Mouse (Mus musculus): Measurements from ENCODE around the gene Dennd6b. TPM values are rescaled to one million over a fixed set of nuclear protein-coding genes. Genes with fewer than 3 reads are reported as not detected.

Dennd6b gene
- total RNA-seq (2021) = 1 to 10 TPM; 8.4 to 9.1 TPM
- 24.0 and 27.7 TPM in 2 replicates for polyA plus RNA-seq (2012; rRNA removed)
- long read RNA-seq, full-length matches to known transcripts = 14 of 21 reads
- long read RNA-seq, partial matches to known transcripts = 0 of 21 reads
- long read RNA-seq, other reads (novel, unspliced or antisense) = 7 of 21 reads

DNA sequence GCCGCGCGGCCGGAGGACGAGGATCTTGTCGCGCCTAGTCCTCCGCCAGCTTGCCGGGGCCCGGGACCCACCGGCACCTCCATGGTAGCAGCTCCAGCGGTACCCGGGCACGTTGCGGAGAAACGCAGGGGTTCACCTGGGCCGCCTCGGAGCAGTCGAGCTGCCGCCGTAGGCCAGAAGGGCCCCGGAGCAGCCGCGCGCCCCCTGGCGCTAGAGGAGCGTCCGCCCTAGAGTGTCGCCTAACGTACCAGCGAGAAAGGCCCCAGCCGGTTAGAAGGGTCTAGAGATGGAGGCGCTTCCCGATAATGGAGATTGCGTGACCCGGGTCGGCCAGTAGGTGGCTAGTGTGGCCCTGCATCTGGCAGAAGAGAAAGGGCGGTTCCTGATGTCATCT, at the start of gene Dennd6b:
Gene Dennd6b, minus strand, starts transcription at position 184 of the 394 bp plus-strand sequence.
- intact Hi-C loops (cut with DNase I) = loop anchor here (1.0 to 2.0 kb wide), 4 partner anchors 15 to 68 kb away; partner anchors contain the start of genes Hdac10, Plxnb2 and Ppp6r2

DNA sequence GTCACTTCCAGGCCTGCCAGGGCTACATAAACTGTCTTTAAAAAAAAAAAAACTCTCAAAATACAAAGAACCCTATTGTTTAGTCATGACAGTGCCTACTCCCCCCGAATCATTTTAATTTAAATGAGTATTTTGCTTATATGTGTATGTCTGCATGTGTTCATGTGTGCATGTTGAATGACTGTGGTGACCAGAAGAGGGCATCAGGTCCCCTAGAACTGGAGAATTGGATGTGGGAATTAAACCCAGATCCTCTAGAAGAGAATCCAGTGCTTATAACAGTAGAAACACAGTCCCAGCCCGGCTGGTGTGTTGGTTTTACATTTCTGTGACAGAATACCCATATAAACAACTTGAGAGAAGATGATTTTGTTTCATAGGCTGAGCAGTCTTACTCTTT, 44.7 kb upstream of the Dennd6b start:
- H3K4me1 ChIP-seq (ENCODE audit: control insufficient read depth, insufficient read depth, low read length) = no peaks in the 10 kb centered on the region; the same call in 1 of the 2 replicates
- TF ChIP-seq CTCF (IDR thresholded peaks at IDR 0.05) = peak; percentile 51
- no peak for TF ChIP-seq POLR2A (IDR thresholded peaks at IDR 0.05; ENCODE audit: insufficient read depth, low read depth, low read length)
- intact Hi-C loops (cut with DNase I) = no loop called here
- H3K9ac ChIP-seq (ENCODE audit: low read depth, low read length) = no peak overlapping the region
- H3K27ac ChIP-seq = no peak overlapping the region
- H3K27me3 ChIP-seq (ENCODE audit: control insufficient read depth, insufficient read depth, low read length) = no peaks in the 10 kb centered on the region
- WGBS = 67% methylated on average over 2 of the region's 2 CpGs
- H3K4me3 ChIP-seq = no peak overlapping the region
- no peak for DNase-seq
- no peaks in the 10 kb centered on the region for H3K36me3 ChIP-seq (ENCODE audit: control insufficient read depth, insufficient read depth, low read length)
- no peaks in the 10 kb centered on the region for H3K79me2 ChIP-seq (replicated peaks; ENCODE audit: control insufficient read depth, insufficient read depth, low read length)

More for the DNA sequence above, at the start of gene Dennd6b:
- Histone ChIP-seq H3K9ac (ENCODE audit: low read depth, low read length) (peak within 1 kb of the TSS; percentile 98), H3K36me3 (ENCODE audit: control insufficient read depth, insufficient read depth, low read length) (no peaks in the 10 kb centered on the region), H3K27ac (peak within 1 kb of the TSS; percentile 100), H3K79me2 (replicated peaks; ENCODE audit: control insufficient read depth, insufficient read depth, low read length) (no peaks in the 10 kb centered on the region), H3K27me3 (ENCODE audit: control insufficient read depth, insufficient read depth, low read length) (no peaks in the 10 kb centered on the region), H3K4me1 (ENCODE audit: control insufficient read depth, insufficient read depth, low read length) (peaks cover 6% of the 10 kb centered on the region), H3K4me3 (peak within 1 kb of the TSS; percentile 84)
- under 1% methylated on average over 38 of the region's 38 CpGs for WGBS
- TF ChIP-seq POLR2A (IDR thresholded peaks at IDR 0.05; ENCODE audit: insufficient read depth, low read depth, low read length) = no peak; the same call in 1 of the 2 replicates
- TF ChIP-seq CTCF (IDR thresholded peaks at IDR 0.05) = peak; percentile 99
- TF ChIP-seq EP300 (IDR thresholded peaks at IDR 0.05; ENCODE audit: insufficient read depth, low read depth, low read length) = peak; percentile 76; the same call in 1 of the 2 replicates
- DNase-seq = peak; percentile 94 to 97

DNA sequence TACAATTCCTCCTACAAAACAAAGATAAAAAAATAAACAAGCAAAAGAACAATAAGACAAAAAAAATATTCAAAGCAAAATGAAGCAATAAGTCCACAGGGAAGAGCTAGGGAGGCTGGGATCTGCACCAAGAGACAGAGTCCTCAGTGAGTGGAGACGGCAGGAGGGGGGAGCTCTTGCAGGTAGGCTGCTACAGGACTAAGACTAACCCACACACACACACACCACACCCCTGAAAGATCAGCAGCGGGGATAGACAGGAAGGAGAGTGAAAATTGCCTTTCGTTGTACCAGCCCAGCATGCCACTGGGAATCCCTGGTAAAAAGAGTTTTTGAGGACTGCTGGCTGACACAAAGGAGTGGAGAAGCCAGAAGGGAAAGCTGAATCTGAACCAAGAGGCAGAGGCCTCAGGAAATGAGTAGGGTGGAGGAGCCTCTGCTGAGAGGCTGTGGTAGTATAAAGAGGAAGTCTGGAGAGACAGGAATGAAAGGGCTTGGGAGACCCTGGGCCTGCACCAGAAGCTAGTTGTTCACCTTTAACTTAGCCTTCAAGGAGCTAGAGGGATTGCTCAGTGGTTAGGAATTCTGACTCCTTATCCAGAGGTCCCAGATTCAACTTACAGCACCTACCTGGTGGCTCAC, 43.6 kb upstream of the Dennd6b start:
- no peak overlapping the region for H3K4me3 ChIP-seq
- TF ChIP-seq EP300 (IDR thresholded peaks at IDR 0.05; ENCODE audit: insufficient read depth, low read depth, low read length) (no peak), CTCF (IDR thresholded peaks at IDR 0.05) (no peak), POLR2A (IDR thresholded peaks at IDR 0.05; ENCODE audit: insufficient read depth, low read depth, low read length) (no peak)
- H3K79me2 ChIP-seq (replicated peaks; ENCODE audit: control insufficient read depth, insufficient read depth, low read length) = no peaks in the 10 kb centered on the region
- H3K9ac ChIP-seq (ENCODE audit: low read depth, low read length) = no peak overlapping the region
- 36% methylated on average over 3 of the region's 3 CpGs for WGBS
- H3K27ac ChIP-seq = no peak overlapping the region; the same call in 1 of the 2 replicates
- no peaks in the 10 kb centered on the region; the same call in 1 of the 2 replicates for H3K4me1 ChIP-seq (ENCODE audit: control insufficient read depth, insufficient read depth, low read length)
- intact Hi-C loops (cut with DNase I) = loop anchor here (10.0 kb wide), 1 partner anchor 305 kb away; no protein-coding TSS in a partner anchor
- DNase-seq = peak in 1 of 2 experiments; percentile 16
- no peaks in the 10 kb centered on the region for H3K36me3 ChIP-seq (ENCODE audit: control insufficient read depth, insufficient read depth, low read length)
- no peaks in the 10 kb centered on the region for H3K27me3 ChIP-seq (ENCODE audit: control insufficient read depth, insufficient read depth, low read length)

DNA sequence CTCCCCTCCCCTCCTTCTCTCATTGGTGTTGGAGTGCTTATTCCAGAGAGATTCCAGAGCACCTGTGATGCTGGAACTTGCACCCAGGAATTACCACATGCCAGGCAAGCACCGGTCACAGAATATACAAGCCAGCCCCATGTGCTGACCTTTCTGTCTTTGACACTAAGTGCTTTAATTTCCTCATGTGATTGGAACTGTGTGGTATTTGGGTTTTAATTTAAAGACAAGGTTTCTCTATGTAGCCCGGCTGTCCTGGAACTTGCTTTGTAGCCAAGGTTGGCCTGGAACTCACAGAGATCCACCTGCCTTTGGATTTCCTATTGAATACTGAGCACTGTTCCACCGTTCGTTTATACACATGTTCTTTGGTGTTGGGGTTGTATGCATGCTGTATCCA, 37.8 kb upstream of the Dennd6b start:
- no peak overlapping the region for H3K27ac ChIP-seq
- intact Hi-C loops (cut with DNase I) = loop anchor here (10.0 kb wide), 1 partner anchor 299 kb away; no protein-coding TSS in a partner anchor
- H3K4me1 ChIP-seq (ENCODE audit: control insufficient read depth, insufficient read depth, low read length) = no peaks in the 10 kb centered on the region; the same call in 1 of the 2 replicates
- no peak overlapping the region for H3K4me3 ChIP-seq
- H3K79me2 ChIP-seq (replicated peaks; ENCODE audit: control insufficient read depth, insufficient read depth, low read length) = no peaks in the 10 kb centered on the region; the same call in 1 of the 2 replicates
- H3K9ac ChIP-seq (ENCODE audit: low read depth, low read length) = no peak overlapping the region
- DNase-seq = no peak
- TF ChIP-seq EP300 (IDR thresholded peaks at IDR 0.05; ENCODE audit: insufficient read depth, low read depth, low read length) (no peak), CTCF (IDR thresholded peaks at IDR 0.05) (no peak), POLR2A (IDR thresholded peaks at IDR 0.05; ENCODE audit: insufficient read depth, low read depth, low read length) (no peak)
- H3K27me3 ChIP-seq (ENCODE audit: control insufficient read depth, insufficient read depth, low read length) = no peaks in the 10 kb centered on the region
- no peaks in the 10 kb centered on the region for H3K36me3 ChIP-seq (ENCODE audit: control insufficient read depth, insufficient read depth, low read length)
- 77% methylated on average over 4 of the region's 4 CpGs for WGBS

DNA sequence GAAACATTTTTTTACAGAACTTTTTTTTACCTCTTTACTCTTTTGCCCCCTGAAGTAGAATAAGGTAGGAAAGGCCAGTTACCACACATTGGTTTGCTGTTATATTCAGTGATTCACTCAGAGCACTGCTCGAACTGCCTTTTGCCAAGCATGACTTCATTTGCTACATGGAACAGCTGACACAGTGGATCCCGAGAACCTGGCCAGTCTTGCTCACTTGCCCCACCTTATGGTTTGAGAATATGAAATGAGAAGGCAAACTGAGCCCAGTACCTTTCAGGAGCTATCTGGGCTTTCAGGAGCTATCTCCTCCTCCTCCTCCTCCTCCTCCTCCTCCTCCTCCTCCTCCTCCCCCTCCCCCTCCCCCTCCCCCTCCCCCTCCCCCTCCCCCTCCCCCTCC, 37.3 kb upstream of the Dennd6b start:
- Histone ChIP-seq H3K27me3 (ENCODE audit: control insufficient read depth, insufficient read depth, low read length) (no peaks in the 10 kb centered on the region), H3K4me3 (no peak overlapping the region), H3K4me1 (ENCODE audit: control insufficient read depth, insufficient read depth, low read length) (no peaks in the 10 kb centered on the region; the same call in 1 of the 2 replicates), H3K27ac (no peak overlapping the region), H3K79me2 (replicated peaks; ENCODE audit: control insufficient read depth, insufficient read depth, low read length) (no peaks in the 10 kb centered on the region; the same call in 1 of the 2 replicates), H3K36me3 (ENCODE audit: control insufficient read depth, insufficient read depth, low read length) (no peaks in the 10 kb centered on the region), H3K9ac (ENCODE audit: low read depth, low read length) (no peak overlapping the region)
- DNase-seq = peak in 1 of 2 experiments; percentile 39
- 19% methylated on average over 2 of the region's 2 CpGs for WGBS
- intact Hi-C loops (cut with DNase I) = loop anchor here (10.0 kb wide), 1 partner anchor 299 kb away; no protein-coding TSS in a partner anchor
- TF ChIP-seq EP300 (IDR thresholded peaks at IDR 0.05; ENCODE audit: insufficient read depth, low read depth, low read length) (0 out of 2 replicates have a peak, but pooled peaks have one; percentile 12), CTCF (IDR thresholded peaks at IDR 0.05) (peak; percentile 56), POLR2A (IDR thresholded peaks at IDR 0.05; ENCODE audit: insufficient read depth, low read depth, low read length) (no peak)

Measured in heart, adult 2 months (tissue).